Comparison of ENCODE assay signal across 11 mouse cellular contexts in genomic region chr2:104096796-104097195, GRCm38 (mm10). TPM values are rescaled to one million over a fixed set of nuclear protein-coding genes. Genes with fewer than 3 reads are reported as not detected.
DNase-seq lines count a peak whose midpoint lies in the region; ATAC-seq and TF ChIP-seq lines count a peak whose summit lies in the region.
"Not testable (repeated sequence)": the region's sequence is repeated elsewhere in the genome, so short reads cannot be mapped to it uniquely, and the experiment has no call there.
"Had no signal": no experiment of that assay in that cellular context is flagged by ENCODE, and none has a peak within 500 bp of the region (broad histone marks: within the 10 kb centered on the region; RNA-seq: fewer than 3 reads in every experiment).

No protein-coding gene starts in this region.

- H3ac ChIP-seq in myocyte (ENCODE audit: control insufficient read depth, insufficient read length), result not testable (repeated sequence)

- not testable (repeated sequence) for H3K36me3 ChIP-seq in forebrain, embryonic 12.5 days (replicated peaks); heart, embryonic 15.5 days; intestine, embryonic 15.5 days; limb, embryonic 13.5 days; liver, postnatal 0 days (replicated peaks; ENCODE audit: insufficient read depth, low read length); myocyte (ENCODE audit: control insufficient read depth, insufficient read depth)

- WGBS in forebrain, embryonic 12.5 days, result 35% methylated on average over 1 of the region's 1 CpGs
- 53% methylated on average over 1 of the region's 1 CpGs for WGBS in heart, embryonic 15.5 days
- WGBS in intestine, embryonic 15.5 days, result 90% methylated on average over 1 of the region's 1 CpGs
- 57% methylated on average over 1 of the region's 1 CpGs for WGBS in limb, embryonic 13.5 days
- WGBS in liver, postnatal 0 days (ENCODE audit: insufficient replicate concordance), result 67% methylated on average over 1 of the region's 1 CpGs

- H3K4me3 ChIP-seq in forebrain, embryonic 12.5 days (replicated peaks); intestine, embryonic 15.5 days (replicated peaks); limb, embryonic 13.5 days: not testable (repeated sequence)
- H3K4me3 ChIP-seq in heart, embryonic 15.5 days, result peak overlapping the region; percentile 63
- peak overlapping the region; percentile 60 for H3K4me3 ChIP-seq in liver, postnatal 0 days (ENCODE audit: low read depth, low read length)
- peak overlapping the region; percentile 30 for H3K4me3 ChIP-seq in myocyte

- not testable (repeated sequence) for H3K9ac ChIP-seq in forebrain, embryonic 12.5 days; heart, embryonic 15.5 days; intestine, embryonic 15.5 days; limb, embryonic 13.5 days
- peak overlapping the region; percentile 80 for H3K9ac ChIP-seq in liver, postnatal 0 days (replicated peaks)

- peak; percentile 36 for TF ChIP-seq CTCF in liver, postnatal 0 days (IDR thresholded peaks at IDR 0.05; ENCODE audit: low read depth)

- DNase-seq in R1 (ENCODE audit: low read depth, low spot score), result peak; percentile 34
- peak; percentile 13 for DNase-seq in liver, postnatal 0 days

- TF ChIP-seq POLR2A in myocyte (IDR thresholded peaks at IDR 0.05; ENCODE audit: insufficient read length, low read depth), result not testable (repeated sequence)

- not testable (repeated sequence) for TF ChIP-seq EP300 in liver, postnatal 0 days (IDR thresholded peaks at IDR 0.05; ENCODE audit: low read depth)

- not testable (repeated sequence) for H3K27me3 ChIP-seq in forebrain, embryonic 12.5 days; heart, embryonic 15.5 days; intestine, embryonic 15.5 days (replicated peaks); limb, embryonic 13.5 days; liver, postnatal 0 days (ENCODE audit: insufficient read depth, low read length); myocyte (ENCODE audit: control insufficient read depth, insufficient read depth, insufficient read length)

- not testable (repeated sequence) for H3K4me2 ChIP-seq in forebrain, embryonic 12.5 days
- H3K4me2 ChIP-seq in heart, embryonic 15.5 days, result peak overlapping the region; percentile 69
- peak overlapping the region; percentile 76; the same call in 1 of the 2 replicates for H3K4me2 ChIP-seq in intestine, embryonic 15.5 days (replicated peaks)
- peak overlapping the region; percentile 73; the same call in 1 of the 2 replicates for H3K4me2 ChIP-seq in limb, embryonic 13.5 days (replicated peaks)
- H3K4me2 ChIP-seq in liver, postnatal 0 days (ENCODE audit: low read depth, low read length), result peak overlapping the region; percentile 70
- H3K4me2 ChIP-seq in myocyte (ENCODE audit: low read depth), result peak overlapping the region; percentile 30

- H3K27ac ChIP-seq in forebrain, embryonic 12.5 days; intestine, embryonic 15.5 days; limb, embryonic 13.5 days: not testable (repeated sequence)
- H3K27ac ChIP-seq in heart, embryonic 15.5 days, result peak overlapping the region; percentile 89; the same call in 1 of the 2 replicates
- peak overlapping the region; percentile 92 for H3K27ac ChIP-seq in liver, postnatal 0 days (ENCODE audit: low read depth)

- H3K9me3 ChIP-seq in forebrain, embryonic 12.5 days; heart, embryonic 15.5 days (replicated peaks); intestine, embryonic 15.5 days; limb, embryonic 13.5 days; liver, postnatal 0 days (ENCODE audit: low read length): not testable (repeated sequence)

- not testable (repeated sequence) for H3K79me2 ChIP-seq in myocyte (ENCODE audit: control insufficient read depth, insufficient read depth)

- ATAC-seq in forebrain, embryonic 12.5 days (ENCODE audit: low FRiP score), result 0 out of 2 replicates have a peak, but pooled peaks have one; percentile 20
- not testable (repeated sequence) for ATAC-seq in heart, embryonic 15.5 days (replicated peaks; ENCODE audit: insufficient number of reproducible peaks, insufficient read depth, low FRiP score, low read depth); limb, embryonic 13.5 days (ENCODE audit: low FRiP score, low read depth); liver, postnatal 0 days
- peak; percentile 8; the same call in 1 of the 2 replicates for ATAC-seq in intestine, embryonic 15.5 days

- H3K4me1 ChIP-seq in forebrain, embryonic 12.5 days, result peaks cover 14% of the 10 kb centered on the region
- H3K4me1 ChIP-seq in heart, embryonic 15.5 days (replicated peaks), result peaks cover 15% of the 10 kb centered on the region
- not testable (repeated sequence) for H3K4me1 ChIP-seq in intestine, embryonic 15.5 days (replicated peaks)
- peaks cover 13% of the 10 kb centered on the region for H3K4me1 ChIP-seq in limb, embryonic 13.5 days
- H3K4me1 ChIP-seq in liver, postnatal 0 days (ENCODE audit: insufficient read depth), result peaks cover 28% of the 10 kb centered on the region

RNA-seq across cellular contexts. Expression of gene Cd59a, which starts 1.2 kb away (rescaled TPM):
- 14.3 and 16.6 TPM in 2 replicates for polyA plus RNA-seq in forebrain, embryonic 12.5 days (2016; fragmentation: Nextera tagmentation; extraction: Ambion mirVana)
- 53.9 and 55.8 TPM in 2 replicates for polyA plus RNA-seq in heart, embryonic 15.5 days (2015; fragmentation: Nextera tagmentation; extraction: Ambion mirVana)
- 30.5 and 30.6 TPM in 2 replicates for polyA plus RNA-seq in intestine, embryonic 15.5 days (2015; fragmentation: Nextera tagmentation; extraction: Ambion mirVana)
- polyA plus RNA-seq in limb, embryonic 13.5 days (2015; fragmentation: Nextera tagmentation; extraction: Ambion mirVana), result 19.2 and 19.8 TPM in 2 replicates
- polyA plus RNA-seq in liver, postnatal 0 days (2015; fragmentation: Nextera tagmentation; extraction: Ambion mirVana), result 73.8 and 76.9 TPM in 2 replicates
- 12.5 TPM for polyA plus RNA-seq in myocyte (2012; fragmentation: generic; extraction: Trizol)

RNA-seq across cellular contexts. Expression of gene A930018P22Rik, which starts 25.8 kb away (rescaled TPM):
- not detected in 2 replicates for polyA plus RNA-seq in forebrain, embryonic 12.5 days (2016; fragmentation: Nextera tagmentation; extraction: Ambion mirVana)
- polyA plus RNA-seq in heart, embryonic 15.5 days (2015; fragmentation: Nextera tagmentation; extraction: Ambion mirVana), result 0.29 and 0.37 TPM in 2 replicates
- polyA plus RNA-seq in intestine, embryonic 15.5 days (2015; fragmentation: Nextera tagmentation; extraction: Ambion mirVana), result 0.24 TPM in 1 of 2 replicates, not detected in the other
- polyA plus RNA-seq in limb, embryonic 13.5 days (2015; fragmentation: Nextera tagmentation; extraction: Ambion mirVana), result not detected in 2 replicates
- 0.70 and 1.3 TPM in 2 replicates for polyA plus RNA-seq in liver, postnatal 0 days (2015; fragmentation: Nextera tagmentation; extraction: Ambion mirVana)
- polyA plus RNA-seq in myocyte (2012; fragmentation: generic; extraction: Trizol), result 0.08 TPM
- polyA plus RNA-seq: forebrain, embryonic 15.5 days; spleen, adult 2 months had no signal

RNA-seq across cellular contexts. Expression of gene Cd59b, which starts 27.1 kb away (rescaled TPM):
- polyA plus RNA-seq in forebrain, embryonic 12.5 days (2016; fragmentation: Nextera tagmentation; extraction: Ambion mirVana), result 1.8 and 2.6 TPM in 2 replicates
- polyA plus RNA-seq in heart, embryonic 15.5 days (2015; fragmentation: Nextera tagmentation; extraction: Ambion mirVana), result 4.1 and 6.2 TPM in 2 replicates
- polyA plus RNA-seq in intestine, embryonic 15.5 days (2015; fragmentation: Nextera tagmentation; extraction: Ambion mirVana), result 5.9 and 6.7 TPM in 2 replicates
- 3.7 and 5.8 TPM in 2 replicates for polyA plus RNA-seq in limb, embryonic 13.5 days (2015; fragmentation: Nextera tagmentation; extraction: Ambion mirVana)
- 4.4 and 4.5 TPM in 2 replicates for polyA plus RNA-seq in liver, postnatal 0 days (2015; fragmentation: Nextera tagmentation; extraction: Ambion mirVana)
- not detected for polyA plus RNA-seq in myocyte (2012; fragmentation: generic; extraction: Trizol)

RNA-seq across cellular contexts. Expression of gene Gm10799, which starts 28.4 kb away (rescaled TPM):
- not detected in 2 replicates for polyA plus RNA-seq in forebrain, embryonic 12.5 days (2016; fragmentation: Nextera tagmentation; extraction: Ambion mirVana)
- not detected in 2 replicates for polyA plus RNA-seq in heart, embryonic 15.5 days (2015; fragmentation: Nextera tagmentation; extraction: Ambion mirVana)
- polyA plus RNA-seq in intestine, embryonic 15.5 days (2015; fragmentation: Nextera tagmentation; extraction: Ambion mirVana), result not detected in 2 replicates
- polyA plus RNA-seq in limb, embryonic 13.5 days (2015; fragmentation: Nextera tagmentation; extraction: Ambion mirVana), result not detected in 2 replicates
- not detected in 2 replicates for polyA plus RNA-seq in liver, postnatal 0 days (2015; fragmentation: Nextera tagmentation; extraction: Ambion mirVana)
- polyA plus RNA-seq in myocyte (2012; fragmentation: generic; extraction: Trizol), result not detected
- polyA plus RNA-seq: cerebellum, adult 2 months; forebrain, embryonic 15.5 days; lung, postnatal 0 days; spleen, adult 2 months had no signal

RNA-seq across cellular contexts. Expression of gene Gm10912, which starts 31.2 kb away (rescaled TPM):
- not detected in 2 replicates for polyA plus RNA-seq in forebrain, embryonic 12.5 days (2016; fragmentation: Nextera tagmentation; extraction: Ambion mirVana)
- polyA plus RNA-seq in heart, embryonic 15.5 days (2015; fragmentation: Nextera tagmentation; extraction: Ambion mirVana), result 0.10 TPM in 1 of 2 replicates, not detected in the other
- 0.09 TPM in 1 of 2 replicates, not detected in the other for polyA plus RNA-seq in intestine, embryonic 15.5 days (2015; fragmentation: Nextera tagmentation; extraction: Ambion mirVana)
- polyA plus RNA-seq in limb, embryonic 13.5 days (2015; fragmentation: Nextera tagmentation; extraction: Ambion mirVana), result 0.14 TPM in 1 of 2 replicates, not detected in the other
- polyA plus RNA-seq in liver, postnatal 0 days (2015; fragmentation: Nextera tagmentation; extraction: Ambion mirVana), result 0.11 TPM in 1 of 2 replicates, not detected in the other
- not detected for polyA plus RNA-seq in myocyte (2012; fragmentation: generic; extraction: Trizol)
- polyA plus RNA-seq: forebrain, embryonic 15.5 days; lung, postnatal 0 days had no signal
